Mouse (Mus musculus): ENCODE measurements around the gene Col23a1. TPM values are rescaled to one million over a fixed set of nuclear protein-coding genes. Genes with fewer than 3 reads are reported as not detected.

Col23a1 gene
- polyA plus RNA-seq, 1 experiment, result 0.76 TPM

- H3K4me3 ChIP-seq (ENCODE audit: low read depth, low read length), result no peak overlapping the region
- TF ChIP-seq EP300 (IDR thresholded peaks at IDR 0.05; ENCODE audit: insufficient read depth, low read depth, low read length) (no peak), CTCF (IDR thresholded peaks at IDR 0.05; ENCODE audit: low read depth, low read length) (no peak), POLR2A (IDR thresholded peaks at IDR 0.05; ENCODE audit: insufficient read depth, low read length) (no peak)
- no peaks in the 10 kb centered on the region for H3K36me3 ChIP-seq (ENCODE audit: control insufficient read depth, insufficient read depth, low read length, poor library complexity, severe bottlenecking)
- no peaks in the 10 kb centered on the region for H3K4me1 ChIP-seq (ENCODE audit: control insufficient read depth, insufficient read depth, low read length)
- H3K9me3 ChIP-seq (replicated peaks; ENCODE audit: control insufficient read depth, insufficient read depth, low read length, poor library complexity, severe bottlenecking), result no peaks in the 10 kb centered on the region
- H3K27me3 ChIP-seq (ENCODE audit: control insufficient read depth, insufficient read depth, low read length, poor library complexity, severe bottlenecking), result no peaks in the 10 kb centered on the region
- no peak overlapping the region for H3K27ac ChIP-seq (ENCODE audit: insufficient read depth, low read length)
- H3K9ac ChIP-seq (ENCODE audit: low read depth, poor library complexity, severe bottlenecking), result no peak overlapping the region
These were observed 115.2 kb downstream of the Col23a1 start for GRCm38 (mm10) chr11:51404865-51405440.

- Histone ChIP-seq H3K27ac (ENCODE audit: insufficient read depth, low read length) (no peak overlapping the region), H3K36me3 (ENCODE audit: control insufficient read depth, insufficient read depth, low read length, poor library complexity, severe bottlenecking) (no peaks in the 10 kb centered on the region), H3K27me3 (ENCODE audit: control insufficient read depth, insufficient read depth, low read length, poor library complexity, severe bottlenecking) (no peaks in the 10 kb centered on the region), H3K4me3 (ENCODE audit: low read depth, low read length) (no peak overlapping the region), H3K9me3 (replicated peaks; ENCODE audit: control insufficient read depth, insufficient read depth, low read length, poor library complexity, severe bottlenecking) (no peaks in the 10 kb centered on the region), H3K4me1 (ENCODE audit: control insufficient read depth, insufficient read depth, low read length) (no peaks in the 10 kb centered on the region), H3K9ac (ENCODE audit: low read depth, poor library complexity, severe bottlenecking) (no peak overlapping the region)
- TF ChIP-seq CTCF (IDR thresholded peaks at IDR 0.05; ENCODE audit: low read depth, low read length), result no peak
- no peak for TF ChIP-seq EP300 (IDR thresholded peaks at IDR 0.05; ENCODE audit: insufficient read depth, low read depth, low read length)
- no peak for TF ChIP-seq POLR2A (IDR thresholded peaks at IDR 0.05; ENCODE audit: insufficient read depth, low read length)
These were observed 116.8 kb downstream of the Col23a1 start for GRCm38 (mm10) chr11:51406531-51406930.

- Histone ChIP-seq H3K27ac (ENCODE audit: insufficient read depth, low read length) (no peak overlapping the region), H3K9me3 (replicated peaks; ENCODE audit: control insufficient read depth, insufficient read depth, low read length, poor library complexity, severe bottlenecking) (0 out of 2 replicates have a peak, but pooled peaks cover 2% of the 10 kb centered on the region), H3K4me3 (ENCODE audit: low read depth, low read length) (no peak overlapping the region), H3K4me1 (ENCODE audit: control insufficient read depth, insufficient read depth, low read length) (no peaks in the 10 kb centered on the region), H3K36me3 (ENCODE audit: control insufficient read depth, insufficient read depth, low read length, poor library complexity, severe bottlenecking) (no peaks in the 10 kb centered on the region), H3K27me3 (ENCODE audit: control insufficient read depth, insufficient read depth, low read length, poor library complexity, severe bottlenecking) (no peaks in the 10 kb centered on the region), H3K9ac (ENCODE audit: low read depth, poor library complexity, severe bottlenecking) (no peak overlapping the region)
- TF ChIP-seq POLR2A (IDR thresholded peaks at IDR 0.05; ENCODE audit: insufficient read depth, low read length), result no peak
- no peak for TF ChIP-seq CTCF (IDR thresholded peaks at IDR 0.05; ENCODE audit: low read depth, low read length)
- no peak for TF ChIP-seq EP300 (IDR thresholded peaks at IDR 0.05; ENCODE audit: insufficient read depth, low read depth, low read length)
These were observed 117.6 kb downstream of the Col23a1 start for GRCm38 (mm10) chr11:51407351-51407750.

- Histone ChIP-seq H3K4me1 (ENCODE audit: control insufficient read depth, insufficient read depth, low read length) (no peaks in the 10 kb centered on the region), H3K4me3 (ENCODE audit: low read depth, low read length) (no peak overlapping the region), H3K27ac (ENCODE audit: insufficient read depth, low read length) (no peak overlapping the region), H3K9ac (ENCODE audit: low read depth, poor library complexity, severe bottlenecking) (no peak overlapping the region), H3K27me3 (ENCODE audit: control insufficient read depth, insufficient read depth, low read length, poor library complexity, severe bottlenecking) (no peaks in the 10 kb centered on the region), H3K36me3 (ENCODE audit: control insufficient read depth, insufficient read depth, low read length, poor library complexity, severe bottlenecking) (no peaks in the 10 kb centered on the region), H3K9me3 (replicated peaks; ENCODE audit: control insufficient read depth, insufficient read depth, low read length, poor library complexity, severe bottlenecking) (0 out of 2 replicates have a peak, but pooled peaks cover 2% of the 10 kb centered on the region)
- no peak for TF ChIP-seq POLR2A (IDR thresholded peaks at IDR 0.05; ENCODE audit: insufficient read depth, low read length)
- no peak for TF ChIP-seq EP300 (IDR thresholded peaks at IDR 0.05; ENCODE audit: insufficient read depth, low read depth, low read length)
- TF ChIP-seq CTCF (IDR thresholded peaks at IDR 0.05; ENCODE audit: low read depth, low read length), result no peak
These were observed 121.1 kb downstream of the Col23a1 start for GRCm38 (mm10) chr11:51410771-51411170.

- no peak for TF ChIP-seq EP300 (IDR thresholded peaks at IDR 0.05; ENCODE audit: insufficient read depth, low read depth, low read length)
- TF ChIP-seq CTCF (IDR thresholded peaks at IDR 0.05; ENCODE audit: low read depth, low read length), result no peak
- no peak for TF ChIP-seq POLR2A (IDR thresholded peaks at IDR 0.05; ENCODE audit: insufficient read depth, low read length)
- 0 out of 2 replicates have a peak, but pooled peaks cover 2% of the 10 kb centered on the region for H3K9me3 ChIP-seq (replicated peaks; ENCODE audit: control insufficient read depth, insufficient read depth, low read length, poor library complexity, severe bottlenecking)
- no peak overlapping the region for H3K4me3 ChIP-seq (ENCODE audit: low read depth, low read length)
- no peak overlapping the region for H3K27ac ChIP-seq (ENCODE audit: insufficient read depth, low read length)
- no peaks in the 10 kb centered on the region for H3K4me1 ChIP-seq (ENCODE audit: control insufficient read depth, insufficient read depth, low read length)
- no peak overlapping the region for H3K9ac ChIP-seq (ENCODE audit: low read depth, poor library complexity, severe bottlenecking)
- H3K27me3 ChIP-seq (ENCODE audit: control insufficient read depth, insufficient read depth, low read length, poor library complexity, severe bottlenecking), result no peaks in the 10 kb centered on the region
- no peaks in the 10 kb centered on the region for H3K36me3 ChIP-seq (ENCODE audit: control insufficient read depth, insufficient read depth, low read length, poor library complexity, severe bottlenecking)
These were observed 124.8 kb downstream of the Col23a1 start for GRCm38 (mm10) chr11:51414520-51414919.

GRCm38 (mm10) chr11:51415049-51415688, 125.4 kb downstream of the Col23a1 start:
- no peak overlapping the region for H3K4me3 ChIP-seq (ENCODE audit: low read depth, low read length)
- H3K27me3 ChIP-seq (ENCODE audit: control insufficient read depth, insufficient read depth, low read length, poor library complexity, severe bottlenecking), result no peaks in the 10 kb centered on the region
- no peaks in the 10 kb centered on the region for H3K4me1 ChIP-seq (ENCODE audit: control insufficient read depth, insufficient read depth, low read length)
- no peak overlapping the region for H3K9ac ChIP-seq (ENCODE audit: low read depth, poor library complexity, severe bottlenecking)
- H3K36me3 ChIP-seq (ENCODE audit: control insufficient read depth, insufficient read depth, low read length, poor library complexity, severe bottlenecking), result no peaks in the 10 kb centered on the region
- no peak overlapping the region for H3K27ac ChIP-seq (ENCODE audit: insufficient read depth, low read length)
- 0 out of 2 replicates have a peak, but pooled peaks cover 2% of the 10 kb centered on the region for H3K9me3 ChIP-seq (replicated peaks; ENCODE audit: control insufficient read depth, insufficient read depth, low read length, poor library complexity, severe bottlenecking)
- TF ChIP-seq POLR2A (IDR thresholded peaks at IDR 0.05; ENCODE audit: insufficient read depth, low read length) (no peak), CTCF (IDR thresholded peaks at IDR 0.05; ENCODE audit: low read depth, low read length) (no peak), EP300 (IDR thresholded peaks at IDR 0.05; ENCODE audit: insufficient read depth, low read depth, low read length) (no peak)
